In genomic region chr19:46761247-46761946, GRCm38 (mm10) we compare ENCODE assay signal across 8 mouse cellular contexts. TPM values are rescaled to one million over a fixed set of nuclear protein-coding genes. Genes with fewer than 3 reads are reported as not detected.
DNase-seq lines count a peak whose midpoint lies in the region; ATAC-seq and TF ChIP-seq lines count a peak whose summit lies in the region.

Gene Cnnm2 (plus strand): TSS chr19:46761596.

- no peaks in the 10 kb centered on the region for H3K9me3 ChIP-seq in hindbrain, embryonic 10.5 days
- H3K9me3 ChIP-seq in lung, postnatal 0 days (ENCODE audit: low read length), result no peaks in the 10 kb centered on the region

- peaks cover 36% of the 10 kb centered on the region for H3K4me1 ChIP-seq in hindbrain, embryonic 10.5 days (replicated peaks)
- peaks cover 13% of the 10 kb centered on the region; the same call in 1 of the 2 replicates for H3K4me1 ChIP-seq in lung, postnatal 0 days (ENCODE audit: insufficient read depth, low read depth, low read length)

- peak; percentile 97 for DNase-seq in MN1 (ENCODE audit: low spot score)
- DNase-seq in cerebellum, adult 9-10 months, result peak; percentile 100
- peak; percentile 100 for DNase-seq in hindbrain, embryonic 10.5 days (ENCODE audit: low spot score)
- DNase-seq in layer of hippocampus, adult 9-11 months, result peak; percentile 100
- peak; percentile 100 for DNase-seq in lung, postnatal 0 days (ENCODE audit: low spot score)
- peak; percentile 98 for DNase-seq in ovary, postnatal 14 days (ENCODE audit: low spot score)
- DNase-seq in thymus, postnatal 14 days, result peak; percentile 100

- H3K27ac ChIP-seq in hindbrain, embryonic 10.5 days, result peak within 1 kb of the TSS; percentile 90
- H3K27ac ChIP-seq in lung, postnatal 0 days (ENCODE audit: low read length), result peak within 1 kb of the TSS; percentile 78

- H3K4me3 ChIP-seq in hindbrain, embryonic 10.5 days, result peak within 1 kb of the TSS; percentile 78
- peak within 1 kb of the TSS; percentile 81 for H3K4me3 ChIP-seq in lung, postnatal 0 days (ENCODE audit: low read depth, low read length)

- H3K36me3 ChIP-seq in hindbrain, embryonic 10.5 days, result no peaks in the 10 kb centered on the region
- no peaks in the 10 kb centered on the region for H3K36me3 ChIP-seq in lung, postnatal 0 days (ENCODE audit: insufficient read depth, low read length)

- WGBS in hindbrain, embryonic 10.5 days, result under 1% methylated on average over 59 of the region's 59 CpGs
- 1% methylated on average over 57 of the region's 59 CpGs for WGBS in lung, postnatal 0 days

- peak; percentile 90 for ATAC-seq in frontal cortex, adult (ENCODE audit: low TSS enrichment)
- peak; percentile 98 for ATAC-seq in lung, postnatal 0 days

- no peak for TF ChIP-seq CTCF in lung, postnatal 0 days (IDR thresholded peaks at IDR 0.05)

- no peak for TF ChIP-seq EP300 in lung, postnatal 0 days (IDR thresholded peaks at IDR 0.05)

- peak within 1 kb of the TSS; percentile 99 for H3K4me2 ChIP-seq in lung, postnatal 0 days (replicated peaks; ENCODE audit: low read depth, low read length)

- H3K27me3 ChIP-seq in hindbrain, embryonic 10.5 days (ENCODE audit: insufficient read depth, poor library complexity, severe bottlenecking), result peaks cover 41% of the 10 kb centered on the region
- H3K27me3 ChIP-seq in lung, postnatal 0 days (replicated peaks; ENCODE audit: insufficient read depth, low read length), result no peaks in the 10 kb centered on the region

- peak within 1 kb of the TSS; percentile 69 for H3K9ac ChIP-seq in lung, postnatal 0 days (replicated peaks; ENCODE audit: low read depth)

RNA-seq across cellular contexts. Expression of gene Cnnm2, which starts in this region (rescaled TPM):
- polyA plus RNA-seq in hindbrain, embryonic 10.5 days (2016; fragmentation: Nextera tagmentation; extraction: Ambion mirVana), result 2.7 and 4.0 TPM in 2 replicates
- polyA plus RNA-seq in lung, postnatal 0 days (2015; fragmentation: Nextera tagmentation; extraction: Ambion mirVana), result 2.4 and 2.8 TPM in 2 replicates

Comparison
In these comparisons a context has a peak if more than half of its experiments do, and no peak if none do; other contexts are left out.
1. Peak in every context shown above with its lines: DNase-seq, ATAC-seq, H3K4me3 ChIP-seq and H3K27ac ChIP-seq.